Mouse (Mus musculus): Measurements from ENCODE around the gene Dusp16.
"Not testable (repeated sequence)": the region's sequence is repeated elsewhere in the genome, so short reads cannot be mapped to it uniquely, and the experiment has no call there.

Gene Dusp16

GRCm38 (mm10) chr6:134695625-134696024 is 96.8 kb downstream of the Dusp16 start:
- DNase-seq: no peak

GRCm38 (mm10) chr6:134694988-134695387 is 97.4 kb downstream of the Dusp16 start:
- no peak for DNase-seq

GRCm38 (mm10) chr6:134694498-134694897 is 97.9 kb downstream of the Dusp16 start:
- no peak for DNase-seq

GRCm38 (mm10) chr6:134685515-134685914 is 106.9 kb downstream of the Dusp16 start:
- no peak for DNase-seq

GRCm38 (mm10) chr6:134685040-134685439 is 107.4 kb downstream of the Dusp16 start:
- DNase-seq: no peak

GRCm38 (mm10) chr6:134684354-134684915 is 108.0 kb downstream of the Dusp16 start:
- no peak for DNase-seq

- DNase-seq: not testable (repeated sequence)
Measured at GRCm38 (mm10) chr6:134679330-134679729, 113.1 kb downstream of the Dusp16 start.

- DNase-seq: no peak
Measured at GRCm38 (mm10) chr6:134678037-134678436, 114.4 kb downstream of the Dusp16 start.

- DNase-seq: no peak
Measured at GRCm38 (mm10) chr6:134677504-134677903, 114.9 kb downstream of the Dusp16 start.

GRCm38 (mm10) chr6:134673712-134674111 is 118.7 kb downstream of the Dusp16 start:
- DNase-seq: not testable (repeated sequence)

GRCm38 (mm10) chr6:134670881-134671411 is 121.5 kb downstream of the Dusp16 start:
- DNase-seq: no peak

GRCm38 (mm10) chr6:134669179-134669865 is 123.1 kb downstream of the Dusp16 start:
- DNase-seq: no peak

- DNase-seq: no peak
Measured at GRCm38 (mm10) chr6:134668519-134668918, 123.9 kb downstream of the Dusp16 start.

- no peak for DNase-seq
Measured at GRCm38 (mm10) chr6:134665817-134666216, 126.6 kb downstream of the Dusp16 start.
